Mouse (Mus musculus) retina, postnatal 1 day (tissue): ENCODE results near the gene Cdkal1.

Experiments
- DNase-seq: peaks from one replicate; pipeline ENCODE4 v3.0.0-alpha.2; 2012

Cdkal1 gene

GRCm38 (mm10) chr13:29390025-29390424 is 465.4 kb downstream of the Cdkal1 start:
- no peak for DNase-seq

GRCm38 (mm10) chr13:29388918-29389317 is 466.6 kb downstream of the Cdkal1 start:
- DNase-seq, result no peak

GRCm38 (mm10) chr13:29377572-29377971 is 477.9 kb downstream of the Cdkal1 start:
- no peak for DNase-seq

GRCm38 (mm10) chr13:29371916-29372315 is 483.6 kb downstream of the Cdkal1 start:
- no peak for DNase-seq

- DNase-seq, result no peak
These were observed 484.1 kb downstream of the Cdkal1 start for GRCm38 (mm10) chr13:29371466-29371771.

GRCm38 (mm10) chr13:29370731-29371465 is 484.6 kb downstream of the Cdkal1 start:
- peak; percentile 93 for DNase-seq

- DNase-seq, result no peak
These were observed 486.7 kb downstream of the Cdkal1 start for GRCm38 (mm10) chr13:29368806-29369205.

GRCm38 (mm10) chr13:29364901-29365625 is 490.4 kb downstream of the Cdkal1 start:
- no peak for DNase-seq

- no peak for DNase-seq
These were observed 491.5 kb downstream of the Cdkal1 start for GRCm38 (mm10) chr13:29364009-29364408.

GRCm38 (mm10) chr13:29361842-29362241 is 493.6 kb downstream of the Cdkal1 start:
- no peak for DNase-seq

- no peak for DNase-seq
These were observed 494.6 kb downstream of the Cdkal1 start for GRCm38 (mm10) chr13:29360899-29361298.

GRCm38 (mm10) chr13:29359341-29359740 is 496.1 kb downstream of the Cdkal1 start:
- DNase-seq, result no peak

- DNase-seq, result no peak
These were observed 498.0 kb downstream of the Cdkal1 start for GRCm38 (mm10) chr13:29357483-29357882.

GRCm38 (mm10) chr13:29356158-29356485 is 499.4 kb downstream of the Cdkal1 start:
- DNase-seq, result no peak

GRCm38 (mm10) chr13:29355484-29356157 is 499.9 kb downstream of the Cdkal1 start:
- no peak for DNase-seq

- no peak for DNase-seq
These were observed 500.5 kb downstream of the Cdkal1 start for GRCm38 (mm10) chr13:29354943-29355342.

GRCm38 (mm10) chr13:29353888-29354415 is 501.5 kb downstream of the Cdkal1 start:
- DNase-seq, result no peak

GRCm38 (mm10) chr13:29351023-29351684 is 504.3 kb downstream of the Cdkal1 start:
- no peak for DNase-seq

GRCm38 (mm10) chr13:29350004-29350403 is 505.5 kb downstream of the Cdkal1 start:
- DNase-seq, result no peak

GRCm38 (mm10) chr13:29349386-29349961 is 506.0 kb downstream of the Cdkal1 start:
- peak; percentile 70 for DNase-seq

GRCm38 (mm10) chr13:29348331-29348730 is 507.1 kb downstream of the Cdkal1 start:
- no peak for DNase-seq

GRCm38 (mm10) chr13:29332640-29333412 is 522.6 kb downstream of the Cdkal1 start:
- DNase-seq, result no peak
